Mouse (Mus musculus) stomach, postnatal 0 days (tissue): ENCODE measurements around the gene Trpt1. TPM values are rescaled to one million over a fixed set of nuclear protein-coding genes. Genes with fewer than 3 reads are reported as not detected.
A peak's percentile ranks its signal among the peaks of the same experiment; 100 is the strongest.

ENCODE experiments used
- ATAC-seq: fragments of 200-750 bp; cut with Nextera tagmentation; 2 replicates; pipeline ENCODE4 v1.8.0; 2017; ENCODE audit not compliant: low FRiP score, low TSS enrichment
- DNase-seq: peaks from one replicate; pipeline ENCODE4 v3.0.0-alpha.2; 2016; ENCODE audit warnings: low spot score
- H3K27ac ChIP-seq: fragments of 300-500 bp; sonication (generic); replicated peaks from 2 replicates; pipeline ENCODE4 v1.5.1; 2014; ENCODE audit warnings: mild to moderate bottlenecking, control low read depth
- H3K27me3 ChIP-seq: fragments of 300-500 bp; sonication (generic); 2 replicates; pipeline ENCODE4 v1.6.1; 2014; ENCODE audit warnings: low read length; ENCODE audit not compliant: control insufficient read depth, insufficient read depth
- H3K36me3 ChIP-seq: fragments of 300-500 bp; sonication (generic); 2 replicates; pipeline ENCODE4 v1.6.1; 2014; ENCODE audit warnings: low read length, mixed read lengths; ENCODE audit not compliant: control insufficient read depth, insufficient read depth
- H3K4me1 ChIP-seq: fragments of 300-500 bp; sonication (generic); replicated peaks from 2 replicates; pipeline ENCODE4 v1.6.1; 2014; ENCODE audit warnings: antibody characterized with exemption; ENCODE audit not compliant: control insufficient read depth, insufficient read depth
- H3K4me2 ChIP-seq: fragments of 300-500 bp; sonication (generic); replicated peaks from 2 replicates; pipeline ENCODE4 v1.6.1; 2014; ENCODE audit warnings: low read depth, mild to moderate bottlenecking, control low read depth, moderate library complexity
- H3K4me3 ChIP-seq: fragments of 300-500 bp; sonication (generic); 2 replicates; pipeline ENCODE4 v1.5.1; 2014; ENCODE audit warnings: low read depth, low read length, control low read depth
- H3K9ac ChIP-seq: fragments of 300-500 bp; sonication (generic); 2 replicates; pipeline ENCODE4 v1.6.1; 2014; ENCODE audit warnings: mild to moderate bottlenecking, low read length, control low read depth, mixed read lengths
- H3K9me3 ChIP-seq: fragments of 300-500 bp; sonication (generic); 2 replicates; pipeline ENCODE4 v1.6.1; 2016; ENCODE audit warnings: low read length; ENCODE audit not compliant: control insufficient read depth
- CTCF ChIP-seq: IDR thresholded peaks from 2 replicates; pipeline ENCODE4 v1.5.1; 2016; ENCODE audit warnings: antibody characterized with exemption, low read depth, mild to moderate bottlenecking, moderate library complexity
- EP300 ChIP-seq: optimal IDR thresholded peaks from 2 replicates; pipeline ENCODE3; 2016; ENCODE audit warnings: antibody characterized with exemption
- WGBS: fragments of 180-500 bp; shearing (Covaris S2); extraction: QIAGEN DNeasy Blood & Tissue Kit; methylation state at CpG from one replicate; pipeline ENCODE4 v1.1.7; 2014; 5-methylcytosine and 5-hydroxymethylcytosine counted together
- polyA plus RNA-seq: library from polyadenylated mRNA; unstranded; fragments of >200 nt; fragmentation: Nextera tagmentation; extraction: Ambion mirVana; gene quantifications from 2 replicates; pipeline ENCODE4 v1.2.1, GENCODE M21; 2015

The Trpt1 gene
- polyA plus RNA-seq, 1 experiment from 2014 or later: 10.0 TPM

DNA sequence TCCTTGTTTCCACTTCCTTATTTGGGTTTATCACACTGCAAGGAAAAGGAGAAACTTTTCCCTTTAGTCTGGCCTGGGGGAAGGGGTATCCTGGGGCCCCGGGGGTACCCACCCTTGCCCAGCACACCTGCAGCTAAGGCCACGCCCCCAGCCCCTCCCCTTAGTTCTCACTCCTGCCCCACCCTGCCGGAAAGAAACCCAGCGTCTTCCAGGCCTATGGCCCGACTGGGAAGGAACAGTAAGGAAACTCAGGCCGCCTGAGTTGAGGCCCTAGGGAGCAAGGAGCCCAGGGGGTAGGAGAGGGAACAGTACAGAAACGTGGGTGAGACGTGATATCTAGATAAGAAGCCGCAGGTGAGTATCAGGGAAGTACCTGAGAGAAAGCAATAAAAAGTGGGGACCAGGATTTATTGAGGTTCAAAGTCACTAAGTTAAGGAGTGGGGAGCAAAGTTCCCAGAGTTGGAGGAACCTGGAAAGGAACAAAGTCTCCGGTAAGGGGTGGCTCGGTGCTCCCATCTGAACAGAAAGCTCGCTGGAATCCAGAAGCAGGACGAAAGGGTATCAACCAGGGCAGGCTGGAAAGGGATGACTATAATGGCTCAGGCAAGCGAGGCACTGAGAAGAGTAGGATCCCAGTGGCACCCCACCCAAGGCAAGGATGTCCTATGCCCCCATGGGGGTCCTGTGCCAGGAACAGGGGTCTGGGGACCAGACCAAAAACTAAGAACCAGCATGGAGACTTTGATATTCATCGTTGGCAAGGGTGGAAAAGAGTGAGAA lies 27.2 kb upstream of the Trpt1 start:
- H3K4me1 ChIP-seq: peaks cover 10% of the 10 kb centered on the region
- 5% methylated on average over 15 of the region's 15 CpGs for whole genome bisulfite sequencing
- peak; percentile 30; the same call in 1 of the 2 replicates for ATAC-seq
- H3K4me3 ChIP-seq: peak overlapping the region; percentile 76
- H3K9ac ChIP-seq: peak overlapping the region; percentile 82
- peak; percentile 86 for DNase-seq
- H3K27me3 ChIP-seq: no peaks in the 10 kb centered on the region
- H3K9me3 ChIP-seq: no peaks in the 10 kb centered on the region
- peaks cover 24% of the 10 kb centered on the region for H3K36me3 ChIP-seq
- peak overlapping the region; percentile 79 for H3K27ac ChIP-seq
- H3K4me2 ChIP-seq: peak overlapping the region; percentile 87
- no peak for TF ChIP-seq CTCF
- no peak for TF ChIP-seq EP300

DNA sequence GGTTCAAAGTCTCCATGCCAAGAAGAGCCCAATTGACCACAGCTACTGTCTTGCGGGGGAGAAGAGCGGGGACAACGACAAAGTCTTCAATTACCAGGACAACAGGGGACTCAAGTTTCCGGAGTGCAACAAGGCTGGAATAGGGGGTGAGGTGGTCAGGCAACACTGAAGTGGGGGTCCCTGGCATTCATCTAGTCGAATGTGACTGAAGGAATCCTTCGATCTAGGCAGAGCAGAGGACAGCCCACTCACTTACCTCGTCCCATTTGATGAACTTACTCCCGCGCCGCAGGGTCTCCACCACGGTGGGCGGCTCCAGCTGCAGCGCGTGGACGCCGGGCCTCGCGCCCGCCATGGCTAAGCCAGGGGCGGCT lies 26.7 kb upstream of the Trpt1 start:
- no peak for TF ChIP-seq EP300
- TF ChIP-seq CTCF: no peak
- no peaks in the 10 kb centered on the region for H3K9me3 ChIP-seq
- H3K27me3 ChIP-seq: no peaks in the 10 kb centered on the region
- H3K27ac ChIP-seq: peak overlapping the region; percentile 79
- ATAC-seq (no peak), DNase-seq (no peak)
- peak overlapping the region; percentile 82 for H3K9ac ChIP-seq
- peak overlapping the region; percentile 76 for H3K4me3 ChIP-seq
- peaks cover 21% of the 10 kb centered on the region for H3K36me3 ChIP-seq
- H3K4me2 ChIP-seq: peak overlapping the region; percentile 87
- WGBS: under 1% methylated on average over 20 of the region's 20 CpGs
- H3K4me1 ChIP-seq: peaks cover 10% of the 10 kb centered on the region

DNA sequence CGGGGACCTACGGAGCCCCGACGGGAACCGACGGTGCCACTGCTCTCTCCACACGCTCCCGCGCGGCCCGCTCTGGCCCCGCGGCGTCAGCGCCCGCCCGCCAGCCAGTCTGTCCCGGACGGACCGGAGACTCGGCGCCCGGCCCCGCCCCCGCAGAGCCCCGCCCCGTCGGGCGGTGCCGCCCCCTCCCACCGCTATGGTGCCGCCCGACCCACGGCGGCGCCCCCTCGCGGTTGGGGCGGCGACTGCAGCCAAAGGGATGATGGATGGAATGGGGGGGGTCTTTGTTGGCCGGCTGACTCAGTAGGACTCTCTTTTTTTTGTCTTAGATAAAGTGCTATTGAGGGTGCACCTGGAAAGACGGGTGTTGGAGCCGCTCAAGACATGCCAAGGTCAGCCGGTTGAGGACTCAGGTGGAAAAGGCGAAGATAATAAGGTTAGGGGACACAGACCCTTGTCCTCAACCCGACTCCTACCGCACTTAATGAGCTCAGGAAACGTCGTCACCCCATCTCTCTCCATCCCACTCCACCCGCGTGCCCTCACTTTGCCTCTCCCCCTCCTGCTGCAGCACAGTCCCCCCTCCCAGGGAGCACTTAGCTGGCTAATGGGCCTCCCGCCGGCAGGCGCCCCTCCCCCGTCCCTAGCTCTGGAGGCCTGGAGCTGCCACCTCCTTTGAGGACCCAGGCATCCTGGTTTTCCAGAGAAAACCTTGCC lies 26.1 kb upstream of the Trpt1 start:
- H3K27me3 ChIP-seq: no peaks in the 10 kb centered on the region
- peak overlapping the region; percentile 76 for H3K4me3 ChIP-seq
- WGBS: under 1% methylated on average over 52 of the region's 55 CpGs
- H3K27ac ChIP-seq: peak overlapping the region; percentile 79
- no peaks in the 10 kb centered on the region for H3K9me3 ChIP-seq
- DNase-seq (peak; percentile 89), ATAC-seq (peak; percentile 71)
- H3K36me3 ChIP-seq: peaks cover 16% of the 10 kb centered on the region
- peak overlapping the region; percentile 87 for H3K4me2 ChIP-seq
- H3K9ac ChIP-seq: peak overlapping the region; percentile 82
- H3K4me1 ChIP-seq: peaks cover 10% of the 10 kb centered on the region
- TF ChIP-seq EP300 (no peak), CTCF (peak; percentile 80)

DNA sequence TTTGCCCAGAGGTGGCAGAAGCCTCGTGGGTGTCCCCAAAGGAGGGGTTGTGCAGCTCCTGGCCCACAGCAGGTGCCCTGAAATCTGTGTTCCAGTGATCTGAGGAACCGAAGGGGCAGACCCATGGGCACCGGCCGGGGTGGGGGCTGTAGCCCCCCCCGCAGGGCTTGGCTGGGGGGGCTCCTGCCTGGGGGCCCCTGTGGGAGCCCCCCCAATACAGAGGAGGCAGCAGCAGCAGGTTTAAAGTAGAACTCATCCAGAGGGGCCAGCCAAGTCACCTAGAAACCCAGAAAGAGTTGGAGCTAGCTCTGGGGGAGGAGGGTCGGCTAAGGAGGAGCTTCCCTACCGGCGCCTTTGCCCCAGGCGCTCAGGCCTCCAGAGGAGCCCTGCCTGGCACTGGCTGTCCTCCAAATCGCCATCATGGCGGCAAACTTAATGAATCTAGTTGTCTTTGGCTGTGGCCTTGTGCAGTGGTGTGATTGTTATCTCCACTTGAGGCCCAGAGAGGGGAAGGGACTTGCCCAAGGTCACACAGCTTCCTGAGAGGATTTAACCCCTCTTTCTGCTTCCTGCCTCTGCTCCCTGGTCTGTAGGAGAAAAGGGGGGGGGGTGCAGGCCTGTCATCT lies 25.4 kb upstream of the Trpt1 start:
- 33% methylated on average over 10 of the region's 11 CpGs for WGBS
- peaks cover 10% of the 10 kb centered on the region for H3K4me1 ChIP-seq
- peak overlapping the region; percentile 87 for H3K4me2 ChIP-seq
- no peaks in the 10 kb centered on the region for H3K9me3 ChIP-seq
- TF ChIP-seq CTCF (no peak), EP300 (no peak)
- no peak for DNase-seq
- no peak overlapping the region for H3K4me3 ChIP-seq
- peak overlapping the region; percentile 31; the same call in 1 of the 2 replicates for H3K9ac ChIP-seq
- peaks cover 10% of the 10 kb centered on the region for H3K36me3 ChIP-seq
- no peaks in the 10 kb centered on the region for H3K27me3 ChIP-seq
- no peak for ATAC-seq
- H3K27ac ChIP-seq: peak overlapping the region; percentile 25; the same call in 1 of the 2 replicates

DNA sequence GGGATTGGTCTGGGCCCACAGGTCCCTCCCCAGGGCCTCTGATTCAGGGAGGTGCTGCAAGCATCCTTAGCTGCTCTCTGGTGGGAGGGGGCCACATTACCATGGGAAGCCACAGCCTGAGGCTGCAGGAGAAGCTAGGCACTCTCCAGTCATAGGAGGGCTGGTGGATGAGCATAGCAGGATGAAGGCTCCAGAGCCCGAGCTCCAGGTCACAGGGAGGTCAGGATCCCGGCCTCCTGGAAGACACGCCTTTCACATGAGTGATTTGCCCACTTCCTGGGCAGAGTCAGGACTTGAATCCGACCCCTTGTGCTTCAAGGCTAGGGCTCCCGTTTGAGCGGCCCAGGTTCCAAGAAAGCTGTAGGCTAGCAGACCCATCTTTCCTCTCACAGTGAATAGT lies 24.3 kb upstream of the Trpt1 start:
- H3K27me3 ChIP-seq: no peaks in the 10 kb centered on the region
- peaks cover 10% of the 10 kb centered on the region for H3K4me1 ChIP-seq
- no peaks in the 10 kb centered on the region for H3K36me3 ChIP-seq
- H3K4me2 ChIP-seq: no peak overlapping the region
- no peak for DNase-seq
- no peaks in the 10 kb centered on the region for H3K9me3 ChIP-seq
- TF ChIP-seq CTCF (no peak), EP300 (no peak)
- 31% methylated on average over 6 of the region's 6 CpGs for WGBS
- no peak for ATAC-seq
- peak overlapping the region; percentile 56; the same call in 1 of the 2 replicates for H3K27ac ChIP-seq
- no peak overlapping the region for H3K4me3 ChIP-seq
- H3K9ac ChIP-seq: no peak overlapping the region
